Mouse (Mus musculus) kidney, adult 11 months (tissue): Measurements from ENCODE around the gene Gdf11.

Source experiments
- DNase-seq: peaks from one replicate; pipeline ENCODE4 v3.0.0; 2022

The Gdf11 gene

DNA sequence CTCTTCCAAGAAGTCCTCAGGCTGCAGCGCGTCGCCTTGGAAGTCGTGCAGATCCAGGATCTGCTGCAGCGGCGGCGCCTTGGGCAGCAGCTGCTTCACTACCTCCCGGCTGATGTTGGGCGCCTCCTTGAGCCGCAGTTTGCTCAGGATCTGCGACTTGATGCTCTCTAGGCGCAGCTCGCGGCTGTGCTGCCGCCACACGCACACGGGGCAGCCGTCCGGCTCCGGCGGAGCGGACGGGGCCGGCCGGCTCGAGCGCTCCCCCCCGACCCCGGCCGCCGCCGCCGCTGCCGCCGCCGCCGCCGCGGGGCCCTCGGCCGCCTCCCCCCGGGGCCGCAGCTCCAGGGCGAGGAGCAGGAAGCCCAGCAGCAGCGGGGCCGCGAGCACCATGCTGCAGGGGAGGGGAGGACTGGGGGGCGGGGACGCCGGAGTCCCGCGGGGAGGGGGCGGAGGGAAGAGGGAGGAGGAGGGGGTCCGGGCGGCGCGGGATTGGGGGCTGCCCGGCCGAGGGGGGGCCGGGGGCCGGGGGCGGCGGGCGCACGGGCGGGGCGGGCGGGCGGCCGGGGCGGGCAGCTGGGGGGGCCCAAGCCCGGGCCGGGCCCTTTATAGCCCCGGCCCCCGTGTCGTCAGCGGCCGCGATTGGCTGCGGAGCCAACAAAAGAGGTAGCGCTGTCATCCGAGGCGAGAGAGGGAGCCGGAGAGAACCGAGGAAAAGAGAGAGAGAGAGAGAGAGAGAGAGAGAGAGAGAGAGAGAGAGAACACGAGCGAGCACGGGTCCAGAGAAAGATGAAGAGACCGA is at the start of gene Gdf11:
Gene Gdf11 (minus strand): TSS at position 423 of the 799 bp plus-strand sequence.
- peak; percentile 29 for DNase-seq

DNA sequence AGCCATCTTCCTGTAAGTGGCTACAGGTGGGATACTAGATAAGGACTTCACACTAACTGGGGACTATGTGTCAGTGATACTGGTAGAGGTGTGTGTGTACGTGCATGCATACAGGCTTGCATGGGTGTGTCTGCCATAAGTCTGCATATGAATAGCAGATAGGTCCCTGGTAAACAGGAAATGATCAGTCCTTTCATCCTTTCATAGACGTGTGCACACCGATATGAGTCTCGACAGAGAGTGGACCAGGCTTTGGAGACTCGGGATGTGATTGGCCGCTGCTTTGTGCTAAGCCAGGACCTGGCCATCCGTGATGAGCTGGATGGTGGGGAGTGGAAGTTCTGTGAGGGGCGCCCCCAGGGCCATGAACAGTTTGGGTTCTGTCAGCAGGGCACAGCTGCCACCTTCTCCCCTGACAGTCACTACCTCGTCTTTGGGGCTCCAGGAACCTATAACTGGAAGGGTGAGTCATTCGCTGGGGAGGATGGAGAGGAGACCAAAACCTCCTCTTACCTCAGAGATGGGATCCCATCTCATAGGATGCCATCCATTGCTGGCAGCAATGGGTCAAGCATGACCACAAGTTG is 49.0 kb upstream of the Gdf11 start:
- DNase-seq, result no peak

DNA sequence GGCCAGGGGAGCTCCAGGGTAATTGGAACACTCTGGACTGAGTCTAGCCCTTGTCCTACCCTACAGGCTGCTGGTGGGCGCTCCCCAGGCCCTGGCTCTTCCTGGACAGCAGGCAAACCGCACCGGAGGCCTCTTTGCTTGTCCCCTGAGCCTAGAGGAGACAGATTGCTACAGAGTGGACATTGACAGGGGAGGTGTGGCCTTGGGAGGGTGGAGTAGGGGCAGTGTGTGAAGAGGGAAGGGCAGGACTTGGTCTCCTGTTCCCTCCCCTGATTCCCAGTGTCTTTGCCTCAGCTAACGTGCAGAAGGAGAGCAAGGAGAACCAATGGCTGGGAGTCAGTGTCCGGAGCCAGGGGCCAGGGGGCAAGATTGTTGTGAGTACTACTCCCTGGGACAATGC is 47.5 kb upstream of the Gdf11 start:
- DNase-seq, result peak; percentile 63

DNA sequence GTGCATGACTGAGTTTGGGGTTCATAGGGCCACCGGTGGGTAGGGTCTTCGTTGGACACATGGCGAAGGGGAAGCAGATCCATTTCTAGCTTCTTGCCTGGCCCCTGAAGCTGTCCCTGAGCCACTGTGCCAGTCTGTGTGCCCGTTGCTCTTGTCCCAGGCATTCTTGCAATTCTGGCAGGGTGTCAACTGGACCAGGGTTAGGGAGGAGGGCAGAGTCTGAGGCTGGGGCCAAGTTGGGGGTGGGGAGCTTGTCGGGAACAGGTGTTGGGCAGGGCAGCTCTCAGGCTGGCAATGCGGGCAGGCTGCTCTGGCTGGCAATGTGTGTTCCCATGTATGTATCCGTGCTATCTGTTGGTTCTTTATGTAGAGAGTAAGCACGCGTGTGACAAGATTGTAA is 46.9 kb upstream of the Gdf11 start:
- peak; percentile 92 for DNase-seq

DNA sequence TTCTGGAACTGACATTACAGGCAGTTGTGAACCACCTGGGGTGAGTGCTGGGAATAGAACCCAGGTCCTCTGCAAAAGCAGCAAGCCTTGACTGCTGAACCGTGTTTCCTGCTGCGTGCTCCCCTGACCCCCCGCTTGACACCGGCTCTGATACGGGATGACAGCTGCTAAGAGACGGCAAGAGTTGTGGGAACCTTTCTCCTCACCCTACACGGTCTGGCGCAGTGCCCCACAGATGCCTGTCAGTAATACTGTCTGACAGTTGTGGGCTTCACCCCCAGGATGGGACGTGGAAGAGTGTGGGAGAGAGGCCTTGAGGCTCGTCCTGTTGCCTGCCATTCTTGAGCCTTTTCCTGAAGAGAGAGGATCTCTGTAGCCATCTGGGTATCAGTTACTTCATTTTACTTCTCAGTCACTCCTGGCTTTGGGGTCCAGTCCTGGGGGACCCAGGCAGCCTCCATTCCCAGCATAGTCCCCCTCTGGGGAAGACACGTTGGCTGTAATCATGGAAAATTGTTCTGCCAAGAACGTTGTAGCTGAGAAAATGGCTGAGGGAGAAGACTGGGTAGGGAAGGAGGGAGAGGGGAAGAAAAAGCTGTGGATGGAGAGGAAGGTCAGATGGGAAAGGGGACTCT is 46.4 kb upstream of the Gdf11 start:
- no peak for DNase-seq

DNA sequence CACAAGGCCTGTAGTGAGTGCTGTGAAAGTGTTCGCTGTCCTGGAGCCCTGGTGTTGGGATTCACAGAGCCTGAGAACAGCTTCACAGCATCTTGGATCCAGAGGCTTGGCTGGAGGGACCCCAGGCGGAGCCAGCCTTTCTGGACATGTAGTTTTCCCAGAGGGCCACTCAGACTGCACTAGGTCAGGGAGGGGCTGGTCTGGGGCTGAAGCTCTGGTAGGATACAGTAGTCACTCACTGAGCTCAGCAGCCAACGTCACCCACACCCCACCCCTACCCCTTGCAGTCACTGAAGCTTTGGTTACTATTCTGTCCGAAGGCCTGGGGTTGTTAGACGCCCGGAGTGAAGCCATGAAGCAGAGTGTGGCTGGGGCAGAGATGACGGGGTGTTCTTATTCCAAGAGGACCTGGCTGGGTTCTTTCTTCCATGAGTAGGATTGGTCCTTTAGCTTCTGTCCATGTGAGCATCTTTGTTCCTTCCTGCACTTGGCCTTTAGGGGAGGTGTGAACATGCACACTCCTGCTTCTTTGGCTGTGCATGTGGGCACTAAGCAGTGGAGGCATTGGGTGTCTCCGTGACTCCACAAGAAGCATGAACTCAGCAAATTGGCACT is 44.4 kb upstream of the Gdf11 start:
- DNase-seq, result no peak

DNA sequence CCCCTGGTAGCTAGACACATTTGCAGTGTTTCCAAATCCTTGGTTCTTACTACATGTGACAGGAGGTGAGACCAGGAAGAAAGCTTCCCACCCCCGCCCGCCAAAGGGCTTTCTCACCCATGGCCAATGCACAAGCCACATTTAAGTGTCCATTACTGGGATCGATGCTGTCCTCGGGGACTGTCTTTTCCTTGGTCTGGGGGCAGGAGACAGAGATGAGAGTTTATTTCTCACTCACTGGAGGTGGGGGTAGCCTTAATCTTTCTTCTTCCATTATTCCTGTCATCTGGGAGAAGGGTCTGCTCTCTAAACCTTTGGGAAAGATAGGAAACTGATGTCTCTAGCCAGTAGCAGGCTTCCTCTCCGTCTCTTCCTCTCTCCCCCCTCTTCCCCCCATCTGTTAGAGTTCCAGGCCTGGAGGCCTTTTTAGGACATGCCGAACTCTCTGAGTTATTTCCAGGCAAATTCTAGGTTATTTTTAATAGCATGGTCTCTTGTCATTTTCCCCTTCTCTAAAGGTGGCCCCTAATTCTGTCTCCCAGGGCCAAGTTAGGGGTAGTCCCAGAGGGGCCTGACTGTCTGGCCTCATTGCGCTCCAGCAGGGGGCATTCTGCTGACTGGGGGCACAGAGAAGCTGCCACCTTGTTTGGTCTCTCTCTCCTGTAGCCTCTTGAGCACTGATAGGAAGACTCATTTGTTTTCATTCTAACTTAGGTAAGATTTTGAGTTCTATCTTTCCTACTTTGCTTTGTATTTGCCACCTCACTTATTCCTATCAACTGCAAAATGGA is 43.7 kb upstream of the Gdf11 start:
- no peak for DNase-seq

DNA sequence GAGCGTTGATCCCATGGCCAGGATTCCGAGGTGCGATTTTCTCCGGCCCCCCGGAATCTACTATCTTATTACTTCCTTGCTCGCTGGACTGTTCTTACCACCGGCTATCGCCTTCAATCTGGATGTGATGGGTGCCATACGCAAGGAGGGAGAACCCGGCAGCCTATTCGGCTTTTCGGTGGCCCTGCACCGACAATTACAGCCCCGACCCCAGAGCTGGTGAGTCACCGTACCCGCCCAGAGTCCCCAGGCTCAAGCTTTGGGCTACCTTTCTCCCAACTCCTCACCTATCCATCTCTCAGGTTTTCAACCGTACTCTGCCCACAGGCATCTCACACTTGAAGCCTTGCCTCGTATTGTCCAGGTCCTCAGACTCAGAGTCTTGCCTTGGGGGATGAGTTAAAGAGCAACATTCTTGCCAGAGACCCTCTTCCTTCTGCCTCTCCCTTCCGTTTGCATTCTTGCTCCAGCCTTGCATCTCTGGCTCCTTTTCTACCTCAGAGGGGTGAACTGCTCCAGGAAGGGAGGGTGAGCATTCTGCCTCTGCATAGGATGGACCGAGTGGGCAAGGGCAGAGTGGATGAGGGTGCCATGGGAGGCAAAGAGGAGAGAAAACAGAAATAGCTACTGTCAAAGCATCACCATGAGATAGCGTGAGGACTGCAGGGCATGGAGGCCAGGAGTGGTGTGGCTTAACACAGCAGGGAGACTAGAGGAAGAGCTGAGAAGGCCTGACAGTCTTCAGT is 42.6 kb upstream of the Gdf11 start:
- no peak for DNase-seq

DNA sequence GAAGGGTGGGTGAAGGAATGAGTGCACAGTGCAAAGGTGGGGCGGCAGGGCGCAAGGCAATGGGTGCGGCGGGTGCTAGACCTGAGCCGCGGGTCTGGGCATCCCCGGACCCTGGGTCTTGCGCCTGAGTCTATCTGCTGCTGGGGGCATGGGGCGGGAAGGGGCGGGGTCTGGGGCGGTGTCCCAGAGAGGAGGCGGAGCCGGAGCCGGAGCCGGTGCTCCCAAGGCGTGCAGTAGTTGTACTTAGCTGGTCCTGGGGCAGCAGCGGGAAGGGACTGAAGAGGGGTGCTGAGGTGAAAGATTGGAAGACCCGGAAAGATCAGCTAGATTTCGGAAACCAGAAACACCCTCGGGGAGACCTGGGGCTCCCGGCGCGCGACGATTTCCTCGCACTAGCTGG is 42.1 kb upstream of the Gdf11 start, which contains the start of gene Itga7:
Gene Itga7 (plus strand): TSS at position 245 of the 400 bp plus-strand sequence.
- no peak for DNase-seq

DNA sequence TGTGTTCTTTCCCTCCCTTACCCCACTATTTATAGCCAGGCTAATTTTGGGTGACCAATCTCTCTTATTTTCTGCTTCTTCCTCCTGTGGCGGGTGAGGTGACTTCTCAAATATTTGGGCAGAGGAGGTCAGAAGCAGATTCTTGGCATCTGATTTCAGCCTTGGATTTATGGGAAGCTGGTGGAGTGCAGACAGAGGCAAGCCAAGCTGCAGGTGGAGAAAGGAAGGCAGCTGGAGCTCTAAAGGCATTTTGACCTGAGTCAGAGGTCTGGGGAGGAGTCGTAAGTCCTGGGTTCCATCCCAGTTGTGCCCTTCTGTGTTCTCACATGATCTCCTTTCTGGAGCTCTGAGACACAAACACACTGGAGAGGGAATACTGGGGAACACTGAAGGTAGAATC is 39.9 kb upstream of the Gdf11 start:
- no peak for DNase-seq

DNA sequence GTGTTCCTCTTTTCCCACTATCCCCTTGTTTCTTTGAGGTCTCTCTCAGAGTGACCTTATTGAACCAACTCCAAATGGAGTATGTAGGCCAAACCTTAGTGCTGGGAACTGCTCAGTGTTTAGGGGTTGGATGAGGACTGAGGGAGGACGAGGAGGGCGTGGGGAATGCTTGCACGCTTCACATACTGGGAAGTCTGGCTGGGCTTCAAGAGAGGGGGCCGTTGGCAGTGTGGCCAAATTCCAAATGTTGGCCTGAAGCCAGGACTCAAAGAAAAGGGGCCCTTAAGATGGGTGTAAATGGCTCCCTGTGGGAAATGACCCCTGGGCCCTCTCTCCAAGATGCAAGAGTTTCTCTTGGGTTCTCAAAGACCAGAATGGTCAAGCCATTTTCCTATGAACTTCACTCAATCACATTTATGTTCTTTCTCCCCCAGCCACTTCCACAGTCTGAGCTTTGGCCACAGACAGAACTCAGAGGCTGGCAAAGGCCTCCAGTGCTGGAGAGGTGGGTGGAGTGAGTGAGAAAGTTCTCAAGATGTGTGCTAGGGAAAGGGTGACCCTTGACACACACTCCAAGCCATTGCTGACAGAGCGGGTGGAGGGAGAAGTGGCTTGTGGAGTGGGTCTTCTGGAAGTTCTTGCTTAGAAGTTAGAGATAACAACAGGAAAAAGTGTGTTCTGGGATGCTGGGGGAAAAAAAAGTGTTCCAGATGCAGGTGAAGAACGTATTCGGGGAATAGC is 38.3 kb upstream of the Gdf11 start:
- DNase-seq, result no peak

DNA sequence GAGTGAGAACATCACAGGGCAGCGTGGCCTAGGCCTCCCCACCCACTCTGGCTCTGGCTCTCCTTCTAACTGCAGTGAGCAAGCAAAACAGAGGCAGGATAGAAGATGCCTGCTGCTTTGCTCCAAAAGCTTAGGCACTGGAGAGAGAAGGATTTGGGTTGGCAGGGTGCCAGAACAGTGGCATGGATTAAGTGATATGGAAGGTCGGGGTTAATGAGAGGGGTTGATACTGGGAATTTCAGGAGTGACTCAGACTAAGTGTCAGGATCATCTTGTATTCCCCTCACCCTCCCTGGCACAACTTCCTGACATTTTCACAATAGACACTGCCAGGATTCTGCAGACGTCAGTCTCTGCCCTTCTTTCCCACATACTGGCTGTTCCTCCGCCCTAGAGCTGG is 36.8 kb upstream of the Gdf11 start:
- no peak for DNase-seq

DNA sequence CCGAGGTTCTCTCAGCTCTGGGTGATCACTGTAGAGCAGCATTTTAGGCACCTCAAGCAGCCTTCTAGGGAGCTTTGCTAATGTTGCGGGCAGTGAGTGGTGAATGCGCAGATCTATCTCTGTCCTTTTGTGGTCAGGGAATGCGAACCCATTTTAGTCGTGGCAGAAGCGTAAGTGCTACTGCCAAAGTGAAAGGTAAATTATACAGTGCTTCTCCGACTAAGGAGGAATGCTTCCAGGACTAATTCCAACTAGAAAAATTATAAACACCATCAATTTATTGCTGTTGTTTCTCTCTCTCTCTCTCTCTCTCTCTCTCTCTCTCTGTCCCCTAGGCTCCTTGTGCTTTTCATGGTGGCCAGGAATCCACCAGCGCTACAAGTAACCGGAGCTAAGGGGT is 32.4 kb upstream of the Gdf11 start, which contains the start of gene Bloc1s1:
Gene Bloc1s1 (minus strand): TSS at position 101 of the 400 bp plus-strand sequence.
- DNase-seq, result no peak

DNA sequence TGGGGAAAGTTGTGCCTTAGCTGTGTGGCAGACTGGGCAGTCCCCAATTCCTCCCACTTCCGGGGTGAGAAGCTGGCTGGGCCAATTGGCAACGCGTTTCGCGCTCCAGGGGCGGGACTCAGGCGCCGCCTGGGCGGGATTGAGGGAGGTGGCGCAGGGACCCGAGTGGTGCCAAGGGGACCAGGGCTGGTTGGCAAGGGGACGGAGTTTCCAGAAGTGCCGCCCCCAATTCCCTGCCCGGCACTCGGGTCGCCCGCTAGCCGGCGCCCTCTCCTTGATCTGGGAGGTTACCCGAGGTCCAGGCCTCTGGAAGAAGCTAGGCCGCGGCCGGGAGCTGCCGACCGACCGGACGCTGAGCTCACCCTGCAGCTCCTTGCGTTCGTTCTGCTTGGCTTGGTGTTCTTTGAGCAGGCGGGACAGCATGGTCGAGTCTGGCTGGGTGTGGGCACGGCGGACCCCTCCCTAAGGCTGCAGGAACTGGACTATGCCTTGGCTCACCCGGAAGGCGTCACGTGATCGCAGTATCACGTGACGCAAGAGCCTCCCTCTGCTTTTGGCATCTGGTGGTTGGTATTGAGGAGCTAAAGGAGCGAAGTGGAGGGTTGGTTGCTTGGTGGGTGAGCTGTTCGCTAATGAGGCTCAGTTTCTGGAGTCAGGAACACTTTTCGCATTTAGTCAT is 31.6 kb upstream of the Gdf11 start:
- peak; percentile 98 for DNase-seq

DNA sequence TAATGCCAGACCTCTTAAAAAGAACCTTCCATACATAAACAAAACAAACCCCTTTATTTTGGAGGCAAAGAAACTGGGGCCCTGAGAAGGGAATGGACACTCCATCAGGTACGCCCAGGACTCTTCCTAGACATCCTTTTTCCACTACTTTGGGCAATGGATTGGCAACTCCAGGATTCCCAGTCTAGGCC is 31.2 kb upstream of the Gdf11 start, which contains the start of gene Rdh5:
Gene Rdh5 (minus strand): TSS at position 67 of the 191 bp plus-strand sequence.
- no peak for DNase-seq

DNA sequence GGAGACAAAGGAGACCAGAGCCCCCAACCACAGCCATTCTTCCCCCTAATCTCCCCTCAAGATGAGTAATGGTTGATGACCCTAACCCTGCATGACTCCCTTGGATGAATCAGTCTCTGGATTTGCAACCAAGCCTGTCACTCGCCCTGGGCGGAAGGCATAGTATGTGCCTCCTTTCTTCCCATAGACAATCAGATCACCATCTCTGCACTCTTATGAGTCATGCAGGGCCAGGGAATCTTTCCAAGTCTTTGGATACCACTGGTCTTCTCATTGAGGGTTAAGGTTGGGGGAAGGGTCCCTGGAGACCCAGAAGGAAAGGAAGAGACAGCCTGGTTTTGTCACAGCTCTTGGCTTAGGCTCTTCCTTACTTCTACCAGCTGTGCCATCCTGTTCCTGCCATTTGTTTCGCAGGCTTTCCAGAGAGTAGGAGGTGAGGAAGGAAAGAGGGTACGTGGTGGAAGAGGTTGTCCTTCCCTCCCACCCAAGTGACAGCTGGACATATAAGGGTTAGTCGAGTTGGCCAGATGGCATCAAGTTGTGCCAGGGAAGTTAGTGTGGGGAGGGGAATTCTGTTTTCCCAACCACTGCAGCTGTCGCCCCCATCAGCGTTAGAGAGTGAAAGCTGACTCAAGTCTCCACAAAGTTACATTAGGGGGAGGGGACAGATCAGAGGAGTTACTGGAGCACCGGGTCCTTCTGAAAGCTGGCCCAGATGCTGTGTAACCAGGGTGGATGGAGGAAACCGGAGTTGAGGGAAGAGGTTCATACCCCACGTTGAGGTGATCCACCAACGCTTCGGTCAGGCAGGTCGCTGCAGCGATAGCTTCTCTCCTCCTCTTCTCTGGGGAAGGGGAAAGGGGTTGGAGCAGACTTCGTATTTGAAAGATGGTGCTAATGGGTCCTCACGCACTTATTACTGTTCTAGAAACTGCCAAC is 30.6 kb upstream of the Gdf11 start:
- DNase-seq, result peak; percentile 30

DNA sequence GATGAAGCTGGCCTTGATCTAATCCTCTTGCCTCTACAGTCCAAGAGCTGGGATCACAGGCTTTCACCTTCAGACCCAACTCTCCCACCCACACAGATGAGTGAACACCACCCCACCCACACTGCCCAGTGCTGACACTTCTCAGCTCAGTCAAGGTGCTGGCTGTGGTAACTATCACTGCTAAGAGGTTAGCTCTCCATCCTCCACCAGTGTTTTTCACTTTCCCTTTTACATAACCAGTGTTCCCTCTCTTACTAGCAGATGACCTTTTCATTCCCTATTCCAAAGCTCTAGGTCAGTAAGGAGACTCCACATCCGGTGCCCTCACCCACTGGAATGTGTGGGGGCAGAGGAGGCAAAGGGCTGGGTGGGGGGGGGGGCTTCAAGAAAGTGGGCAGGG is 29.7 kb upstream of the Gdf11 start:
- DNase-seq, result peak; percentile 28

DNA sequence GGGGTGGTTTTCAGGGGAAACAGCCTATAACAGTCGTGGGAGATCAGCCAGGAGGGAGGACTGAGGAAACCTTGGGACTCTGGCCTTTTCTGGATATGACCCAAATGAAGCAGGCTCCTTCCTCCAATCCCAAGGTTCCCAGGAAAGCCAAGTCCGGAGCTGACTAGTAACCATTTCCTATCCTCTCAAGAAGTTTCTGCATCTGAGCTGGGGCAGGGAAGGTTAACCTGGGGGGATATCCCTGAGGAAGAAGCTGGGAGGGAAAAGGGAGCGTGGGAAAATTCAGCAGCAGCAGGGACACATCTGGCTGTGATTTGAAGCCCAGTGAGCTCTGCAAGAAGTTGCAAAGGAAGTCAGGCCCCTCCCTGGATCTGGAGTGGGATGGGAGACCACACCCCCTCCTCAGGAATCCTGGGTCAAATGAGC is 29.2 kb upstream of the Gdf11 start:
- peak; percentile 72 for DNase-seq

DNA sequence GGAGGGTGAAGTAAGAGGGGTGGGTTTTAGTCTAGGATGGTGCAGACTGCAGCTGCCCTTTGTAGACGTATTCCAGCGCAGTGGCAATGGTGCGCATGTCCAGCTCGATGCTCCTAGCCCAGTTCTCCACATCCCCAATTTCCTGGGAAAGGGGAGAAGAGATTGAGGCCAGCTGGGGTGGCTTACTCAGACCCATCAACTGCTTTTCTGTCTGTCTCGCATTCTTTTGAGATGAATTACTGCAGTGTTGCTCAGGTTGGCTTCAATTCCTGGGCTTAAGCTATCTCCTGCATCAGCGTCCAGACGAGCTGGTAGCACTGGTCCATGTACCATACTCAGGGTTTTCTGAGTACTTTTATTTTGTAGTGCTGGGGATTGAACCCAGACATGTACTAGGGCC is 28.4 kb upstream of the Gdf11 start:
- peak; percentile 10 for DNase-seq

DNA sequence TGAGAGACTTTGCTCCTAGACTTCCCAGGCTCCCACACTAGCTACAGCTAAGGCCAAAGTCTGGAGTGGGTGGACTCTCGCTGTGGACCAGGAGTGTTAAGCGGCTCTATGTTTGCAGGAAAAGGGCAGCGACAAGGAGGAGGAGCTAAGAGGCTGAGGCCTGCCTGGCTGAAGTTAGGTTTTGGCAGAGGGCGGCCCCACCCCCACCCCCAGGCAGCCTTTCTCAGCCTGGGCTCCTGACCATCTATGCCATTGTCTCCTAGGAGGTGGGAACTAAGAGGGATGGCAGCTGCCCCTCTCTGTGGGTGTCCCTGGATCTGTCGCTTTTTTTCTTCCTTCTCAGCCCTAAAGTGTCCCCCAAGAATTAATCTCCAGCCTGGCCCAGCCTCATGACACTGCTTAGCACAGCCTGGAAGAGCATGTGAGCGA is 27.7 kb upstream of the Gdf11 start:
- DNase-seq, result peak; percentile 90
